Mouse (Mus musculus): ENCODE data around the gene Gngt2.

Gngt2 gene

DNA sequence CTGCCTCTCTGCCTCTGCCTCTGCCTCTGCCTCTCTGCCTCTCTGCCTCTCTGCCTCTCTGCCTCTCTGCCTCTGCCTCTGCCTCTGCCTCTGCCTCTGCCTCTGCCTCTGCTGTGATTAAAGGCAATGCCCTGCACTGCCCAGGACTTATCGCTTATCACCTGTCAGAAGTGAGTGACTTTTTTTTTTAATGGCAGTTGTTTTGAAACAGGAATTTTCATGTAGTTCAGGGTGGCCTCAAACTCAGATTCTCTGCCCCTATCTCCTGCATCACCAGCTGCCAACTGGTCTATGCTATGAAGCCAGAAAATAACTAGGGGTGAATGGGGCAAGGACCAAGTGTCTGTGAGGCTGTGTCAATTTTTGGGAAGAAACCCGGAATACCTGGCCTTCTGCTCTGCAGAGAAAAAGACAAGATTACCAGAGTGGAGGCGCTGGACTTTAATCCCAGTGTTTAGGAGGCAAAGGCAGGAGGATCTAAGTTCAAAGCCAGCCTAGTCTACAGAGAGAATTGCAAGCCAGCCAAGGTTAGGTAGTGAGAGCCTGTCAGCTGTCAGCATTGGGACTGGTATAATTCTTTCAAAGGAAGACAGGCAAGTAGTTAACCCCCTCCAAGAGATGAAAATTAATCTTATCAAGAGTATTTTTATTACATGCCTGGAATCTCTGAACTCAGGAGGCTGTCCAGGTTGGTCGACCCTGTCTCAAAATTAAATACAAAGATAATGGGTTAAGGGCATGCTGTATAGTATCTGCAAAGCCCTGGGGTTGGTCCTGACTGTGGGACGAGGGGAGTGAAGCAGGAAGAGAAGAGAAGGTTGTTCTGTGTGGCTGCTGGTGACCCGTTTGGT, 10.5 kb upstream of the Gngt2 start:
- DNase-seq (ENCODE audit: low read depth, low spot score) = no peak

- DNase-seq (ENCODE audit: low read depth, low spot score) = no peak
Observed at GRCm38 (mm10) chr11:95827168-95827447, 9.9 kb upstream of the Gngt2 start.

DNA sequence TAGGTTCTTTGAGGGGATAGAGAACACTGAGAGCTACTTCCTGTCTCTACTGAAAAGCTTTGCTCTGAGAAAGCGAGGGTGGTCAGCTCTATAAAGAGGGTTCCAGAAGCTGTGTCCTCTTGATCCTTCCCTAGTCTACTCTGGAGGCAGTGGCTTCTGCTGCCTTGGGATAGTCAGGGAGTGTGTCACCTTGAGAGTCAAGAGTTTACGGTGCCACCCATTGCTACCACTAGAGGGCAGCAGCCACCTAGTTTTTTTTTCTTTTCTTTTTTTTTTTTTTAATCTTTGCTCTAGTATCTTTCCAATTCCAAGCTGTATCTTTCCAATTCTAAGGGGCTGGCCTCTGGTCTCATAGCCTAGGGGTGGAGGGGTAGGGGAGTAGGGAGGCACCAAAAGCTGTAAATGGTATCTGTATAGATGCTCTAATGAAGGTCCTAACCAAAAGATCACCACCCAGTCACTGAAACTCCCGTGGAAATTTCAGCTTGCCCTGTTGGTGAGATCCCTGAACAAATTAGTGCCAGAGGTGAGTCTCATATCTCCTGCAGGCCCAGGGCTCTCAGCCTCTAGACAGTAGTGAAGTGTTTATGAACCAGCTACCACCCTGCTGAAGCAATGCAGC, 9.4 kb upstream of the Gngt2 start:
- no peak for DNase-seq (ENCODE audit: low read depth, low spot score)

DNA sequence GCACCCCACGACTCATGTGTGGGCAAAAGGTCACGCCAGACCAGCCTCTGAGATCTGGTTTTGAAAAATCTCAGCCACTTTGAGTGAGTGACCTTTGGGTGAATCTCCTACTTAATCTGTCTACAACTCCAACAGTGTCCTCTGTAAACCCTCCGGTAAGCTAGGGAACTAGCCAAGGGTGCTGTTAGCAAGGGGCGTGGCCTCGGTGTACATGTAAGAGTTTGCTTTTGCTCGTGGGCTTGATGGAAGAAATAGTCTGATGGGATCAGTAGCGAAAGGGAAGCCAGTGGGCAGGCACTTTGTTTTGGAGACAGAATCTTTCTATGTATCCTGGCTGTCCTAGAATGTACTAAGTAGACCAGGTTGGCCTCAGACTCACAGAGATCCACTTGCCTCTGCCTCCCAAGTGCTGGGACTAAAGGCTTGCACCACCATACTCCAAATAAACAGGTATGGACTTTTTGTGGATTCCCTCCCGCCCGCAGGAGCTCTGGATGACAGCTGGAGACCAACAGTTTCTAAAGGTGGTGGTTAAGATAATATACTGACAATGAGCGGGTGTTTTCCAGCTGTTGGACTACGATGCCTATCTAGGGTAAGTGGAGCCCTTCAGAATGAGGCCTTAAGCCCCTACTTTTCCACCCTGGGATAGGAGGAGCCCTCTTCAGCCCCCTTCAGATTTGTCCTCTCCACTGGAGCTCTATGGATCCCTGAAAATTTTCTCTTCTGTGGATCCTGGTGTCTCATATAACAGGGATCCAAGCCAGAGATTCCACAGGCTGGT, 8.6 kb upstream of the Gngt2 start:
- no peak for DNase-seq (ENCODE audit: low read depth, low spot score)

DNA sequence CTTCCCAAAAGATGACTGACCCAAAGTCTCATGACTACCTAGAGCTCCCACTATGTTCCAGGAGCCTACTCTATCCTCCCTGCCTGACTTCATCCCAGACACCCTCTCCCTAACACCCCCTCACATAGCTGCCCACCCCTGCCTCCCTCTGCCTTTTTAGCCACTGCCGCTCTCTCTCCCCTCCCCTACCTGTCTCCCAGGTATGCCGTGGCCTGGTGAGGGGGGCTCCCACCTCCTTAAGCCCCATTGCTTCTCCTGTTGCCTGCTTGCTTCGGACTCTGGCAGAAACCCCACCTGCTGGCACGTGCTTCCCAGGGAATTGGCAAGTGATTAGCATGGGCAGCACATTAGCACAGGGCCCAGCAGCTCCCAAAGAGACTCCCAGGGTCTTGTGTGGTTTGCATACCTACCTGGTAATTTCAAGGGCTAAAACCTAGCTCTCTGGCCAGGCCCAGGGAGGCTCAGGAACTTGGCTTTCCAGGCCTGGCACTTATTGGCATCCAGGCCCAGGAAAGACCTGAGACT, 7.4 kb upstream of the Gngt2 start:
- DNase-seq (ENCODE audit: low read depth, low spot score) = no peak

DNA sequence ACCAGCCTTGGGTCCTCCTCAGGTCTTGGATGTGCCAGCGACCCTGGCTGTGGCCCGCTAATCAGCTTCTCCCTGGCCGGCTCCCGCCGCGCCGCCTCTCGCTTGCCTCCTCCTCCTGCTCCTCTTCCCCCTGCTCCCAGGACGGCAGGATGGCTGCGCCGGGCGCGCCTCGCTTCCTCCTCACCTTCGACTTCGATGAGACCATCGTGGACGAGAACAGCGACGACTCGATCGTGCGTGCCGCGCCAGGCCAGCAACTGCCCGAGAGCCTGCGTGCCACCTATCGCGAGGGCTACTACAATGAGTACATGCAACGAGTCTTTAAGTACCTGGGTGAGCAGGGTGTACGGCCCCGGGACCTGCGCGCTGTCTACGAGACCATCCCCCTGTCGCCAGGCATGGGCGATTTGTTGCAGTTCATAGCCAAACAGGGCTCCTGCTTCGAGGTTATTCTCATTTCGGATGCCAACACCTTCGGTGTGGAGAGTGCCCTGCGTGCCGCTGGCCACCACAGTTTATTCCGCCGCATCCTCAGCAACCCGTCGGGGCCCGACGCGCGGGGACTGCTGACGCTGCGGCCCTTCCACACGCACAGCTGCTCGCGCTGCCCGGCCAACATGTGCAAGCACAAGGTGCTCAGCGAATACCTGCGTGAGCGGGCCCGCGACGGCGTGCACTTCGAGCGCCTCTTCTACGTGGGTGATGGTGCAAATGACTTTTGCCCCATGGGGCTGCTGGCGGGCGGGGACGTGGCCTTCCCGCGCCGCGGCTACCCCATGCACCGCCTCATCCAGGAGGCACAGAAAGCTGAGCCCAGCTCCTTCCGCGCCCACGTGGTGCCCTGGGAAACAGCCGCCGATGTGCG, 6.4 kb upstream of the Gngt2 start:
- no peak for DNase-seq (ENCODE audit: low read depth, low spot score)

DNA sequence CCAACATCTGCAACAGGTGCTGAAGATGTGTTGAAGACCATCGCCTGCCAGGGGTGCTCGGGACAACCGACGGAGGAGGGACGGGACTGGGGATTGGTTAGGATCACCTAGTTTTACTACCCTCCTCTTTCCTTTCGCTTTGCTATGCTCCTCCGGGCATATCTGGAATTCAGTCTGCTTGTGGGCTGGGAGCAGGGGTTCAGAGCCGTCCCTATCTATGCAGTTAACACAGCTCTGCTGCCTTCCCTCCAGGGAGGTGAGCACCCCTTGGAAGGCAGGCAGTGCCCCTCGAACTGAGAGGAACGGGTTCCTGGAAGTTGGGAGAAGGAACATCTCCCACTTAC, 5.8 kb upstream of the Gngt2 start:
- DNase-seq (ENCODE audit: low read depth, low spot score) = no peak

DNA sequence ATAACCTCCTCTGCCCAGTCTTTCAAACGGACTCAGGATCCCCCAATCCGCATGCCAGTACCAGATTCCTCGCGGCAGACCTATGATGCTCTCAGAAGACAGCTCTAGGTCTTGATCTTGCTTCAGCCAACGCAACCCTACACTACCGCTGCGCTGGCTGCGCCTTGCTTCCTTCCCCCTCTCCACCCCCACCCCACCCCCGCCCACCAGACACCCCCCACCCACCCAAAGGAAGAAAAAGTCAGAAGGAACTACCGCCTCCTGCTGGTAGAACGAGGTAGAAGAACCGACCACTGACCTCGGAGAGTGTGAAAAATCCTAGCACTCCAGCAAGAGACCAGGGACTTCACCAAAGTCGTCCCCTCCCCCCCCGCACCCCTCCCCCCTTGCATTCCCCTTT, 5.4 kb upstream of the Gngt2 start:
- no peak for DNase-seq (ENCODE audit: low read depth, low spot score)

GRCm38 (mm10) chr11:95832129-95833005, 4.6 kb upstream of the Gngt2 start:
- no peak for DNase-seq (ENCODE audit: low read depth, low spot score)

DNA sequence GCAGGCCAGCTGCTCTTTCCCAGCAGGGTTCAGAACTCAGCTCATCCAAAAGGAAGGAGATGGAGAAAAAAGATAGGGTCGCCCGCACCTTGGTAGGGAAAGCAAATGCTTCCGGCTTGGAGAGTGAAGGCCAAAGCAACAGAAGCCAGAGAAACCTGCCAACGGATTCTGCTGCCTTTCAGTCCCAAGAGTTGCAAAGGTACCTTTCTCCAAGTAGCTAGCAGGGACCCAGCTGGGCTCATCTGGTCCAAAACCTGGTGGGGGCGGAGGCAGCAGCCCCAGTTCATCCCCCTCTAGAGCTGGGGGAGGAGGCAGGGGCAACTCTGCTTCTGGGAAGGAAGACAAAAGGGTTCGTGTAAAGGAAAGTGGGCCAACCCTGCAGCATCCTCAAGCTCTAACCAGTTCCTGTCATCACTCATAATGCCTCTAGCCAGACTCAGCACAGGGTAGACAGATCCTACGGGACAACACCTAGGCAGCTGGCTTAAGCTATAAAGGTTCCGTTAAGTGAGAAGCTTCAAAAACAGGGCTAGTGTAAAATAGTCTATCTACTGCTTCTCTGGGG, 3.9 kb upstream of the Gngt2 start:
- DNase-seq (ENCODE audit: low read depth, low spot score) = no peak

DNA sequence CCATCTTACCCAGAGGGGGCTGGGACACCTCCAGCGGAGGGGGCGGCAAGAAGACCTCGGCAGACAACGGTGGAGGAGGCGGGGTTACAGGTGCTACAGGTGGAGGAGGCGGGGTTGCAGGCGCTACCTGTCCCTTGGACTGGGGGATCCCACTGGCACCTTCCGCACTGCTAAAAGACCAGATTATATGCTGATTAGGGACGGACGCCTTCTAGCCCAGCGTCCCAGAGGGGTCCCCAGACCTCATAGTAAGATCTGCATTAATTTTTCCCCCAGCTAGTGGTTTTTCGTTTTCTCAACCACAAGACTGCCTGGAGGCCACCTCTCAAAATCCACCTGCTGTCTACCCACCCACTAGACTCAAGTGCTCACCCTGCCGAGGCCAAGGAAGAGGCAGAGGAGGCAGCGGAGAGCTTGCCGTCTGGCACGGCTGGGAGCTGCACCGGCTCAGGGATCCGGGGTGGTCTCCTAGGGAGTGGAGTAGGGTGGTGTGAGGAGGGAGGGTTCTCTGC, 3.3 kb upstream of the Gngt2 start:
- no peak for DNase-seq (ENCODE audit: low read depth, low spot score)

- DNase-seq (ENCODE audit: low read depth, low spot score) = no peak
Observed at GRCm38 (mm10) chr11:95834143-95834667, 2.8 kb upstream of the Gngt2 start.

GRCm38 (mm10) chr11:95834742-95835710, 2.0 kb upstream of the Gngt2 start:
- DNase-seq (ENCODE audit: low read depth, low spot score) = no peak

- no peak for DNase-seq (ENCODE audit: low read depth, low spot score)
Observed at GRCm38 (mm10) chr11:95835832-95836231, 1.2 kb upstream of the Gngt2 start.

GRCm38 (mm10) chr11:95836433-95836832, 583 bp upstream of the Gngt2 start:
- DNase-seq (ENCODE audit: low read depth, low spot score) = no peak

DNA sequence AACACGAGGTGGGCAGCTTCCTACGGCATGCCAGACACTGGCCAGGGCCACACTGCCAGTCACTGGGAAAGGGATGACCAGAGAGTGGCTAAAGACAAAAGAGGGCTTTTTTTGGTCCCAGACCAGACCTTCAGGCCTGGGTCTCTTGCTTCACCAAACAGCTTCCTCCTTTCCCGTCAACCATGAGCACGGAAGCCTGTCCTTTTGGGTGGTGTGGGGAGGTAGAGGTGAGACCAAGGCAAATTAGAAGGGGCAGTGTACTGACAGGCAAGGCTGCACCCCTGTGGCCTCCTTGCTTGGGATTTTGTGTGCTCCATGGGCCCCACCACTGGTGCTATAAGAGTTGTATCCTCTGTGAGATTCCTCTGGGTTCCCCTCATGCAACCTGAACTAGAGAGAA, 1.6 kb downstream of the Gngt2 start:
- DNase-seq (ENCODE audit: low read depth, low spot score) = no peak

- no peak for DNase-seq (ENCODE audit: low read depth, low spot score)
Observed at GRCm38 (mm10) chr11:95838999-95839868, 2.2 kb downstream of the Gngt2 start.
